Mouse (Mus musculus) monocyte, adult 5-6 weeks (primary cell): ENCODE measurements around the gene Timp2. TPM values are rescaled to one million over a fixed set of nuclear protein-coding genes. Genes with fewer than 3 reads are reported as not detected.
A peak's percentile ranks its signal among the peaks of the same experiment; 100 is the strongest.
"Not testable (repeated sequence)": the region's sequence is repeated elsewhere in the genome, so short reads cannot be mapped to it uniquely, and the experiment has no call there.

Source experiments
- ATAC-seq: fragments of 153-309, 156-312 bp; replicated peaks from 2 replicates; pipeline ENCODE4 v1.8.0; 2017; ENCODE audit warnings: mild to moderate bottlenecking; ENCODE audit not compliant: low TSS enrichment, insufficient number of reproducible peaks, severe bottlenecking, poor library complexity, low FRiP score
- total RNA-seq: library from RNA; stranded (forward); fragments of 200-1000, 200-491, 200-594 nt; gene quantifications from 3 replicates; pipeline ENCODE4 v1.2.3, GENCODE M21; 2017

Gene Timp2
- total RNA-seq, 1 experiment from 2014 or later, result 19.4 TPM

DNA sequence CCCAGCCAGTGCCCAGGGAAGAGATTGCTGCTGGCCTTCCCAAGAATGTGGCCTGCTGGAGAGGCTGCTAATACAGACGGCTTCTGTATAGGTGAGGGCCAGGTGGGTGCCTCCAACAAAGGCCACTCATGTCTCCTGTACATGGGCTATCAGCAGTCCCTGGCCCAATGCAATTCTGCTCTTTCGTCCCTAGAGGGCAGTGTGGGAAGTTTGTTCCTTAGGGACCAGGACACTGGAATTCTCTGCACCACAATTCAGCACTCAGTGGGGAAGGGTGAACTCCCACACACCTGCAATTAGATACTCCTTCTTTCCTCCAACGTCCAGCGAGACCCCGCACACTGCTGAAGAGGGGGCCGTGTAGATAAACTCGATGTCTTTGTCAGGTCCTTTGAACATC is 38.4 kb downstream of the Timp2 start:
- peak; percentile 42 for ATAC-seq

DNA sequence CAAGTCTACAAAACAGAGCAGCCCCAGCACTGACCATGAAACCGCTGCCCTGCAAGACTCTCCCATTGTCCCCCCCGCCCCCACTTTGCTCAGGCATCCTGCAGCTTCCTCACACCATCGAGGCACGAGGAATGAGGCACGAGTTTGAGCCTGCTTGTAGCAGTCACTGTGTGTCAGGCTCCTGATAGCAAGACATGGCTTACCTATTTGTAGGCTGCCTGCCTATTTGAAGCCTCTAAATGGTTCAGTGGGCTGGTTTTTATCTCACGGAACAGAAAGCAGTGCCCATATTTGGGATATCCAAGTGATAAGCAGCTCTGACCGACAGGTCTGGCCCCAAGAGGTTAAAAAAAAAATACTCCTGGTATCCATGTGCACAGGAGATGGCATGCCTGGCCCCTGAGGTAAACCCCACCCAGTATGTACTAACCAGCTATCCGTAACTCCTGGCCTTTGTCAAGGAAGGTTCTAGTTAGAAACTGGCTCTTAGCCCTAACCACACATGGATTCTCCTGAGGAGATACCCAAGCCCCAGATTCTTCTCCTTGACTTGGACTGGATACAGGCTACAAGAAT is 39.2 kb downstream of the Timp2 start:
- ATAC-seq, result no peak

DNA sequence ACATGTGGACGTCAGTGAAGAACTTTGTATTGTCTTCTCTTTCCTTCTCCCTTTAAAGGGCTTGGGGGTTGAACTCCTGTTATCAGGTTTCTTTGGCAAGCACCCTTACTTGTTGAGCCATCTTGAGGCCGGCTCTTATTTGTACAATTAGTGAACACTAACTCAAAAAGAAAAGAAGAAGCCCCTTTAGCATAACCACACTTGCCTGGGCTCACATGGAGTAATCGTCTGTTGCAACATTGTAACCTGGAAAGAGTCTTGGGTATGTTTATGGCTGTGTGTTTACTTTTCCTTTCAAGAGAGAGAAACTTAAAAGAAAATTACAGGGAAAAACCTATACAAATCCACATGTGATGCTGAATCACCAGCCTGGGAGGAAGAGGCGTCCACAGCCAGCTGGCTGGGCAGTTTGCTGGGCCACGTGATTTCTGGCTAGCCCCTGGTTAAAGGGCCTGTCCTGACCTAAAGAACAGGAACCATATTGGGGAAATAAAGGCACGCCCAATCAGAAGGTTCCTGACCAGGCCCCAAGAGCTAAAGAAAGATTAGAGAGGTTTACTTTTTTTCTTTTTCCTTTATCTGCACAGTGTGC is 43.3 kb downstream of the Timp2 start:
- ATAC-seq, result no peak

DNA sequence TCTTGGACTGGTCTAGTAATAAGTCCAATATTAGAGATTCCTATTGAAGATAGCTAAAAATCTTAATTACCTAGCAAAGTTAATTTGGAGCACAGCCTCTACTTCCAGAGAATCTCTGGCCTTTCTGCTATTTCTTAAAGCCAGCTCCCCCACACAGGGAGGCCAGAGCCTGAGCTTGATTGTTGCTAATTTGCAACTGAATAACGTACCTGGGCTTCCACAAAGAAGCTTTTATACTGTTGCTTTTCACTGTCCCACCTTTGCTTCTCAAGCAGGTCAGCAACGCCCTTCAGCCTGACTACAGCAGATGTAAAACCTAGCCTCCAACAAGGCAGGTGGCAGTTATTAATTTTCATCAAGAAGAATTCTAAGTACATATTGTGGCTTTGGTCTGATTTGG is 47.6 kb downstream of the Timp2 start:
- ATAC-seq, result not testable (repeated sequence)

DNA sequence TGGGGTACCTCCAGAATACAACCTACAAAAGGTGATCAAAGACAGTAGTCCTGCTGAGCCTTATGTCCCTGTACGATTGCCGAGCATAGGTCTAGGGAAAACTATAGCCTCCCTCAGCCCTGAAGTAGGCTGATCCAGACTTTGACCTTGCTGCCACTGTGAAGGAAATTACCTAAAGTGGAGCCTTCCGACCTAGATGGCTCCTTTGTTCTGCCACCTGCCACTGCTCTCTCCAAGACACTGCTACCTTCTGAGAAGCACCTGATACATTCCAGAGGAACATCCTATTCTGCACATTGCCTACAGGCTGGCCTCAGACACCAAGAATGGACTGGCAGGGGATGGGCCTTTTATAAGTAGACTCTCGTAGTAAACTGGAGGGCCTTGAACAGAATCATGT is 51.6 kb downstream of the Timp2 start:
- not testable (repeated sequence) for ATAC-seq

DNA sequence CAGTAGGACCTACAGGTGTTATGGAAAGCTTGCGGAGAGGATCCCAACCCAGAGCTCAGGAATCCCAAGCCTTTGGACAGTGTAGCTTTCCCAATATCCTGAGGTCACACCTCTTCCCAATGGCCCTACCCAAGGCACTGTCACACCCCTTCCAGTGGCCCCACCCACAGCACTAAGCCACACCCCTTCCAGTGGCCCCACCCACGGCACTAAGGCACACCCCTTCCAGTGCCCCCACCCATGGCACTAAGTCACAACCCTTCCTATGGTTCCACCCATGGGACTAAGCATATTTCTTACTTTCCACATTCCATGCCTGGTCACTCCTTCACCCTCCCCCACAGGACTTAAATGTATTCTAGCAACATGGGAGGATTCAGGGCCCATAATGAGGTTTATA is 56.7 kb downstream of the Timp2 start:
- no peak for ATAC-seq

DNA sequence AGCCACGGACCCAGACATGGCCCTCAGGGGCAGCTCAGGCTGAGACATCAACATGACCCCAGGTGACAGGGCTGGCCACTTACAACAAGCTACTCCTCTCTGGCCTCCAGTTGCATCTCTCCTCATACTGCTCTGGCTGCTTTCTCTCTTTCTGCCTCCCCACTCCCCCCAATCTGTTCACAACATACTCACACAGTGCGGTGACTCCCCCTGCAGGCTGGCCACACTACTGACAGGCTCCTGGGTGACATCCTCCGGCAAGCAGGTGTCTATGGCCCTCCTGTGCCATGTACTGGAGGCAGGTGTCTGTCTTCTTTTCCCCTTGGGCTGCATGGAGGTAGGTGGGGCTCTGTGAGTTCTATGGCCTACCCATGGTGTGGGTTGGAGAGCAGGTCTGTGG is 57.6 kb downstream of the Timp2 start:
- no peak for ATAC-seq

DNA sequence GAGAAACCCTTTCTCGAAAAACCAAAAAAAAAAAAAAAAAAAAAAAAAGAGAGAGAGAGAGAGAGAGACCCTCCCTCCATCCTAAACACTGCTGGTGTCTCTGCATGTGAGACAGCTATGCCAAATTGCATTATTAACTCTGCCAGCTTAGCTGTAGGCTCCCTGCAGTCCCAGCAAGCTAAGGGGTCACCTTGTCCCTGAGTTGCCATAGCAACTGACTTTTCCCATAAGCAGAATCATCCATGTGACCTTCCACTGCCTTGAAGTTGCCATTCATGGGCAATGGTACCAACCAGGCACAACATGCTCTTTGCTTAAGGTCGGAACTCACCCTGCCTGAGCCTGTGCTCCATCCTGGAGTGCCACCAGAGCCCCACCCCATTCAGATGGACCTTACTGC is 60.5 kb downstream of the Timp2 start:
- ATAC-seq, result no peak

DNA sequence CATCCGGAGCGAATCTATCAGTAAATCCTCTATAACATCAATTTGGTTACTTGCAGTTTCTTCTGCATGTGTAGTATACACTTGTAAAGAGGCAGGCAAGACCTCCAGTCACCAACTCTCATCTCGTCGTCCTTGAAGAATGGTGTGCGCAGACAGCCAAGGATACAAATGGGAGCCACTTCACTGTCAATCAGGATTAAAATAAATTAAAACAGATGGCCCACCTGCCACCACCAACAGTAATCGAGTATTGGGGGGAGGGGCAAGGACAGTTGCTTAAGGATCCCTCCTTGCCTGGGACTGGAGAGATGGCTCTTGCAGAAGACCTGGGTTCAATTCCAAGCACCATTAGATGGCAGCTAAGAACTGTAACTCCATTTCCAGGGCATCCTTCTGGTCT is 62.9 kb downstream of the Timp2 start:
- ATAC-seq, result no peak

DNA sequence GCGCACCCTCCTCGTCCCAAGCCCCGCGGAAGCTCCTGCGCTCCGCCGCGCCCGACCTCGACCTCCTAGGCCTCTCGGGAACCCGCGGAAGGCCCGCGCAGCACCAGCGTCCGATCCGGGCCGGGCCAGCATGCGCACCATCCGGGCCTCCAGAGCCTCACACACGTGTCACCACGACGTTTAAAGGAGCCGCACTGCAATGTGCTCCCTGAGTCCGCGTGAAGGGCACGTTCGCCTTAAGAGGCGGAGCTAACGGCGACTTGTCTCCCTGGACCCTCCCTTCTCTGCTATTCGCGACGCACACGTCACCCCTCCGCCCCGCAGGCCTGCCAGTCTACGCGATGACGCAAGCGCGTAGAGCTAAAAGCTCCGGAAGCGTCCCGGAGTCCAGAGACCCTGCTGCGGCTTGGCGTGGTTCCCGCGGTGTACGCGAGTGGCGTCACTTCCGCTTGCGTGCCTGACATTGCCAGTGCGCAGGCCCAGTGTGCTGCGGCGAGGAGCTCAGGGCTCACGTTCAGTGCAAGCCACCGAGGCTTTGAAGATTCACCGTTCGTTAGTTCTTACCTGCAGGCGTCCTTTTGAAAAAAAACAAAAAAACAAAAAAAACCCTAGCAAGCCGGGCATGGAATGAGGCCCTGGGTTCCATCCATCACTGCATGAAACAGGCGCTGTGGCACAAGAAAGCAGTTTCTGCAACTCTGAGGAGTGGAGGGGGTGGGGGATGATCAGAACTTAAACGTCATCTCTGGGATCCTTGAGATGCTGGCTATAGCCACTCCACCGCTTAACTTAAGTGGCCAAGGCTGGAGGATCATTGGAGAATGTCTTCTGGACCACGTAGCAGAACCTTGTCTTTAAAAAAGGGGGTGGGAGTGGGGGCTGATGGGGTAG is 65.3 kb downstream of the Timp2 start, which contains the start of gene Usp36:
TSS of gene Usp36 (minus strand) at position 246 of the 891 bp plus-strand sequence.
- ATAC-seq, result peak; percentile 98

DNA sequence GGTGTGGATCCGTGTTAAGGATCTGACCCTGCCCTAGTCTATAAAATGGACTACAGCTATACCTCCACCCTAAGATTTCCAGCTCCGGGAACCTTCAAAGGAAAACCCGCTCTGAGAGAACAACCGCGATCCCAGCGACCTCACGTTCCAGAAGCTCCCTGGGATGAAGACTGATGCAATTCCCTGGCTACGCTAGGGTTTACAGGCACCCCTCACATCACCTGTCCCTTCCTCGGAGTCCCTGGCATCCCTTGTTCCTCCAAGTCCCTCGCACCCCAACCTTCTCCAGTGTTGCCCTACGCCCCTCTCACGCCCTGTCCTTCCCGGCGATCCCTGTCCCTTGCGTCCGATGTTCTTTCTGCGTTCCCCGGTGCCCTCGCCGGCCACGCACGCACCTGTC is 66.0 kb downstream of the Timp2 start:
- ATAC-seq, result 0 out of 2 replicates have a peak, but pooled peaks have one; percentile 1

DNA sequence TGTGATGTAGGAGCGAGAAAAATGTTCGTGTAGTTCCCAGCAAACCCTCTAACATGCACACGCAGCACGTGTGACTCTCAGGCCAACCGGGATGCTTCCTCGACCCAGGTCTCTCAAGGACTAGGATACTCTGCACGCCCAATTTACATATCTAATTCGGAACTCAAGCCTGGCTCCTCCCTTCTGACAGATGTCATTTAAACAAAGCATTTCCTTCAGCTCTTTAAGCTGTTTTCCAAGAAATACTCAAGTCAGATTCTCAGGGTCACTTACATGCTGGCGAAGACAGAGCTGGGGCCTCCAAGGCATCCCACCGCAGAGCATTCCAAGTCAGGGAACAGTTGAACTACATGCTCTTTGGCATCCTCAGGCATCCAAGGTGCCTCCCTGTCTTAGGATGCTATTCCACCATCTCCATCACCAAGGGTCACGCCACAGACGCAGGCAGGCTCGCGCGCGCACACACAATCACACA is 66.5 kb downstream of the Timp2 start:
- ATAC-seq, result no peak

DNA sequence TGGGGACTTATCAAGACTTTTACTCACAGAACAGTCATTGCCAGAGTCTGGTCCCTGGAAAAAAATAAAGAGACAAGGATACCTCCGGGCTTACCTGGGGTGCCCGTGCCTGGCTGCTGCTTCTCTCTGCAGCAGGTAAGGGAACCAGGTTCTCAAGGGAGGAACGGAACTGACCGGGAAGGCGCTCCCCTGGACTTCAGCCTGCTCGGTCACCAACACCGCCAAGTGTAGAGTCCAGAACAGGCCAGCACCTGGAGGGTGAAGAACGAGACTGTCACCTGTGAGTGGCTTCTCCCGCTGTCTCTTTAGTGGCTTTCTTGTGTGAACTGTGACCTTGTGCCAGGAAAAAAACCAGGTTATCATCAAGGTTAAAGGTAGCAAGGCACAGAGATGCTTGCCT is 68.0 kb downstream of the Timp2 start:
- ATAC-seq, result no peak

DNA sequence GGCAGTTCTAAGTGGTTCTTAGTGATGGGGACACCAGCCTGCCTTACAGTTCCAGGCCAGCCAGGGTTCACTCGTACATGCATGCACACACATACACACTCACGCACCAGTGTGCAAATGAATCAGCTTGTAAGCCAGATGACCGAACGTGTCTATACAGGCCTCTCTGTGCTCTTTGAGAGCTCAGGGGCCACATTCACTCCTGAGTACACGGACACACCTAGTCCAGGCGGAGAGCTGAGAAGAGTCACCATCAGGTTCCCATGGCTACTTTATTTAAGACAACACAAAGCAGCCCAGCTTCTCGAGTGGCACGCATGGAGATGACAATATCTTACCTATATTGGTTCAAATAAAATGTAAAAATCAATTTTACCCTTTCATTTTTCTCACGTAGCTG is 69.1 kb downstream of the Timp2 start:
- no peak for ATAC-seq

DNA sequence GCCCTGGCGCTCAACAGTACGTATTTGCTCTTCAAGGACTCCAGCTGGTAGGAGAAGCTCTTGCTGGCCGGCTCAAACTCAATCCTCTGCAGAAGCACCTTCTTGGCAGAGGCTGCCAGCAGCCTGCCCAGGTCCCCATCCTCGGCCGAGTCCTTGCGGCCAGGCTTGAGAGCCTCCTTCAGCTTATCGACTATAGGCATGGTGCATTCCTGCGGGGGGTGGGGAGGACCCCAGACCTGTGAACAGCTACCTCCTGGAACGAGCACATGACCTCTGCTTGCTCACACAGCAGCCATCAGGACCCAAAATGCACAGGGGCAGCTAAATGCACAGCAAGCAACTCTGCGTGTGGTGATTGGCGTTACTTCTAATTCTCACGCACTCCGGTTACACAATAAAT is 69.7 kb downstream of the Timp2 start:
- ATAC-seq, result no peak

DNA sequence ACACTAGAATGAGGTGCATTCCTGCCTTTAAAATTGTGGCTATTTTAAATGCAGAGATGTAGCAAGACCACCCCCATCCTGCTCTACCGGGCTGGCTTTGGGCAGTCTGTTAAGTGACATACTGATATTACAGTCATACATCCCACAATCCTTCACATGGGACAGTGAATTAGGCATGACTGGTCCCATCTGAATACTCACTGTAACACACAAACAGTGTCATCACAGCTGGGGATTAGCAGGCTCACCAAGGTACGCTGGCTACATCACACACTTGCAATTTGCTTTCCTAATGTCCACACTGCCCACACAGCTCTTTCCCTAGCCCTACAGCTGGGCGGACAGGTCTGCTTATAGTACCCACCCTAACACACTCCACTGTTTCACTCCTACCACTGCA is 75.3 kb downstream of the Timp2 start:
- ATAC-seq, result no peak

DNA sequence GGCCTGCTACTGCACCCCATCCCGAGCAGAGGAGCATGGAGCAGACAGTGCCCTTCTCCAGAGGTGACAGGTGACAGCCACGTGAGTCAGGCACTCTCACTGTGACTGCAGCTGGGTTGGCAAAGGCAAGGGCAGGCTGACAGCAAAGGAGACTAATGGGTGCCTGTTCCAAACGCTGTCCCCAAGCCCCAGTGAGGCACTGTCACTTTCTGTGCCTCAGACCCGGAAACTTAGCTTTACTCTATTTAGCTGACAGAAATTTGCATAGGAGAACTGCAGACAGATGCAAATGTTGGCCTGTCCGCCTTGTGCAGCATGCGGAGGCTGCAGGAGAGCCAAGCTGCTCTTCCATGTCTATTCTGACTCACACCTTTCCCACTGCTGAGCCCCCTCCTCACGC is 79.2 kb downstream of the Timp2 start:
- no peak for ATAC-seq

DNA sequence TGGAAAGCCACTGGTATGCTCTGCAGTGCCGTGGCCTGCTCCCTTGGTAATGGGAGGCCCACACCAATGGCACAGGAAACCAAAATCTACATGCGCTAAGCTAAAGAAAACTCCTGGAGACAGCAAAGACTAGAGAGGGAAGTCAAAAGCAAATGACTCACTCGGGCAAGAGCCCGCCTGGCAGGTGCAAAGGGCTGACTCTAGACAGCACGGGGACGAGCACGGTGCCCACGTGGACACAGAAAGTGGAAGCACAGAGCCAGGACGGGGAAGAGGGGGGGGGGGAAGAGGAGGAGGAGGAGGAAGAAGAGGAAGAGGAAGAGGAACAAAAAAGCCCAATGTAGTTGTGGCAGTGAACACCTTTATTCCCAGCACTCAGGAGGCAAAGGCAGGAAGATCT is 80.4 kb downstream of the Timp2 start:
- ATAC-seq, result no peak

DNA sequence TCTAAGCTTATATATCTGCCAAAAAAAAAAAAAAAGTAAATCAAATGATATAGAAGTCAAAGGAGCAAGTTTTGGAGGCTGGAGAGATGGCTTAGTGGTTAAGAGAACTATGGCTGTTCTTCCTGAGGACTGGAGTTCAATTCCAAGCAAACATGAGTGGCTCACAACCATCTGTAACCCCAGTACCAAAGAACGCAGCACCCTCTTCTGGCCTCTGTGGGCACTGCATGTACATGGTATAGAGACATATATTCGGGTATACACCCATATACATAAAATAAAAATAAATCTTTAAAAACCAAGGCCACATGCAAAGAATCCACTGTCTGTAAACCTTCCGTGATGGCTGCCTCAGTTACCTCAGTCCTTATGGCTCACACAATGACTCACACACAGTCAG is 85.7 kb downstream of the Timp2 start:
- no peak for ATAC-seq

DNA sequence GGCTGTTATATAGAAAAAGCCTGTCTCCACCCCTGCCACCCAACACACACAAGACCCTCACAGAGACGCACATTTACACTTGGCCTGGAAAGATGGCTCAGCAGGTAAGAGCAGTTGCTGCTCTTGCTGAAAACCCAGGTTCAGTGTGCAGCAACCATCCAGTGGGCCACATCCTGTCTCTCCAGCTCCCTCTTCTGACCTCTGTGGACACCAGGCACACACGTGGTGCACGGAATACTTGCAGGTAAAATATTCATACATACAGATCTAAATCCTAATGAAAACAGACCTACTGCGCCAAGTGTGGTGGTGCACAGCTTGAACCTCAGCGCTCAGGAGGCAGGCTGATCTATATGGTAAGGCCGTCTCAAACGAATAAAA is 88.9 kb downstream of the Timp2 start:
- ATAC-seq, result no peak
